8 mouse cellular contexts compared by ENCODE assay signal in the genomic region with DNA sequence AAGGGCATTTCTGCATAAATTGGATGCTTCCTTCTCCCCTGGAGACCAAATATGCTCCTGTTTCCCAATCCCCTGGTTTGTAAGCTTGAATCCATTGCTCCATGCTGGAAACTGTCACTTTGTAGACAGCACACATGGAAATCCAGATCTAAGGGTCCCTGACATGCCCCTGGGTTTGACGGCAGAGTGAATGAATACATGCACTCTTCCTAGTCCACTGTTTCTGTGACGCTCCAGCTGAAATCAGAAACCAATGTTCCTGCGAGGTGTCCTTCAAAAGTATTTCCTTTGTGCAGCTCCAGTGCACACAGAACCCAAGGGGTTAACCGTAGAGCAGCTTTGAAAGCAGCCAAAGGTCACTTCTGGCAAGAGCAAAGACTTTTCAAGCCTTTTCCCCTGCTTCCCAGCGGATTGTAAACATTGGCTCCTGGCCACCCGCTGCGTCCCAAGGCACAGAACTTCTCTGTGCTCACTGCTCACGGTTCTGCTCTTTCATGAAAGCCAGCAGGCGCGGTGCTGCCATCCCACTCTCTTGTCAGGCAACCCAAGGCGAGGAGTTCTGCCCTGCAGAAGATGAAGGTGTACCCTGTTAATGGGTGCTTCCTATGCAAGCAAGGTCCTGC.
A peak's percentile ranks its signal among the peaks of the same experiment; 100 is the strongest.
DNase-seq lines count a peak whose midpoint lies in the region; ATAC-seq and TF ChIP-seq lines count a peak whose summit lies in the region.
"Not testable (repeated sequence)": the region's sequence is repeated elsewhere in the genome, so short reads cannot be mapped to it uniquely, and the experiment has no call there.

No protein-coding gene starts in this region.

- peak; percentile 37 for DNase-seq in adrenal gland, adult 2 months
- not testable (repeated sequence) for DNase-seq in heart, embryonic 10.5 days (ENCODE audit: low spot score)
- peak; percentile 49 for DNase-seq in hindbrain, postnatal 0 days (ENCODE audit: low spot score)
- DNase-seq in kidney, postnatal 4 days = peak; percentile 59 to 63
- DNase-seq in lung, adult 18-20 months = peak; percentile 62 to 64

- H3K27ac ChIP-seq in embryonic facial prominence, embryonic 12.5 days; hindbrain, postnatal 0 days; midbrain, embryonic 16.5 days (ENCODE audit: low read length); stomach, embryonic 15.5 days: not testable (repeated sequence)
- 0 out of 2 replicates have a peak overlapping the region, but pooled peaks have one; percentile 29 for H3K27ac ChIP-seq in heart, embryonic 10.5 days

- not testable (repeated sequence) for H3K9ac ChIP-seq in embryonic facial prominence, embryonic 12.5 days; hindbrain, postnatal 0 days (replicated peaks; ENCODE audit: low read length); midbrain, embryonic 16.5 days (ENCODE audit: low read depth, low read length); stomach, embryonic 15.5 days

- not testable (repeated sequence) for TF ChIP-seq CTCF in hindbrain, postnatal 0 days (IDR thresholded peaks at IDR 0.05; ENCODE audit: low read depth)

- ATAC-seq in embryonic facial prominence, embryonic 12.5 days (ENCODE audit: insufficient number of reproducible peaks, insufficient read depth, low FRiP score, low TSS enrichment); hindbrain, postnatal 0 days: not testable (repeated sequence)
- ATAC-seq in midbrain, embryonic 16.5 days = peak; percentile 77
- ATAC-seq in stomach, embryonic 15.5 days (ENCODE audit: insufficient read depth, low FRiP score, low read depth) = peak; percentile 92

- not testable (repeated sequence) for H3K4me3 ChIP-seq in embryonic facial prominence, embryonic 12.5 days; heart, embryonic 10.5 days; hindbrain, postnatal 0 days (ENCODE audit: low read length); midbrain, embryonic 16.5 days (ENCODE audit: low read depth, low read length); stomach, embryonic 15.5 days (replicated peaks)

- H3K9me3 ChIP-seq in embryonic facial prominence, embryonic 12.5 days; heart, embryonic 10.5 days; hindbrain, postnatal 0 days (ENCODE audit: low read length); midbrain, embryonic 16.5 days (replicated peaks; ENCODE audit: control insufficient read depth, low read length, poor library complexity, severe bottlenecking); stomach, embryonic 15.5 days: not testable (repeated sequence)

- H3K4me1 ChIP-seq in embryonic facial prominence, embryonic 12.5 days; heart, embryonic 10.5 days; hindbrain, postnatal 0 days (ENCODE audit: insufficient read depth, low read length); midbrain, embryonic 16.5 days (ENCODE audit: control insufficient read depth, insufficient read depth, low read length); stomach, embryonic 15.5 days: not testable (repeated sequence)

- not testable (repeated sequence) for H3K36me3 ChIP-seq in embryonic facial prominence, embryonic 12.5 days; heart, embryonic 10.5 days; hindbrain, postnatal 0 days (ENCODE audit: insufficient read depth, low read length); midbrain, embryonic 16.5 days (ENCODE audit: control insufficient read depth, insufficient read depth, low read length); stomach, embryonic 15.5 days

- peak overlapping the region; percentile 31; the same call in 1 of the 2 replicates for H3K4me2 ChIP-seq in embryonic facial prominence, embryonic 12.5 days (replicated peaks)
- peak overlapping the region; percentile 31; the same call in 1 of the 2 replicates for H3K4me2 ChIP-seq in hindbrain, postnatal 0 days (ENCODE audit: low read depth, low read length)
- peak overlapping the region; percentile 37 for H3K4me2 ChIP-seq in midbrain, embryonic 16.5 days (ENCODE audit: low read length)
- peak overlapping the region; percentile 36 for H3K4me2 ChIP-seq in stomach, embryonic 15.5 days

- WGBS in embryonic facial prominence, embryonic 12.5 days = 1% methylated on average over 11 of the region's 11 CpGs
- 3% methylated on average over 11 of the region's 11 CpGs for WGBS in heart, embryonic 10.5 days
- WGBS in hindbrain, postnatal 0 days = 3% methylated on average over 11 of the region's 11 CpGs
- under 1% methylated on average over 11 of the region's 11 CpGs for WGBS in midbrain, embryonic 16.5 days
- WGBS in stomach, embryonic 15.5 days = under 1% methylated on average over 11 of the region's 11 CpGs

- H3K27me3 ChIP-seq in embryonic facial prominence, embryonic 12.5 days; heart, embryonic 10.5 days (ENCODE audit: insufficient read depth, poor library complexity, severe bottlenecking); hindbrain, postnatal 0 days (ENCODE audit: insufficient read depth, low read length); midbrain, embryonic 16.5 days (ENCODE audit: control insufficient read depth, insufficient read depth, low read depth, low read length); stomach, embryonic 15.5 days (replicated peaks): not testable (repeated sequence)
